Mouse (Mus musculus): ENCODE measurements around the gene Olfr890.
"Not testable (repeated sequence)": the region's sequence is repeated elsewhere in the genome, so short reads cannot be mapped to it uniquely, and the experiment has no call there.

Olfr890 gene

DNA sequence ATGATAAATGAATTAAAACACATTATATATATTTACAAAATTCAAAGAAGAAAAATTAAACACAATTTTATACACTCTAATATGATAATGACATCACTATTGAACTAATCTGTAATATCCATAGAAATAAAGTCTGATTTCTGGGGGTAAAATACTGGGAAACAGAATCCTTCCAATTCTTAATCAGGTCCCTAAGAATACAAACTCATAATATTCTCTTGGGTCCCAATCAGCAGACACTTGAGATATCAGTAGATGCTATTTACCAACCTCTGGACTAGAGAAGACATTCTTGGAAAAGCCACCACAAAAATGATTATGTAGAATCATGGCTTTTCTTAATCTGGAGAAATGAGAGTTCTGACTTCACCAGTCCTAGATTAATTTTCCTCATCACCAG is at the start of gene Olfr890:
Gene Olfr890, plus strand, starts transcription at position 301 of the 400 bp plus-strand sequence.
- DNase-seq (ENCODE audit: low spot score): no peak

- no peak for DNase-seq (ENCODE audit: low spot score)
Observed at GRCm38 (mm10) chr9:38107828-38108227, 34.5 kb upstream of the Olfr890 start, which contains the start of gene Olfr888. Olfr888 (plus strand) TSS chr9:38108128.

GRCm38 (mm10) chr9:38114898-38115297 is 27.4 kb upstream of the Olfr890 start, which contains the start of gene Olfr889:
Olfr889 (plus strand) TSS chr9:38115198.
- no peak for DNase-seq (ENCODE audit: low spot score)

DNA sequence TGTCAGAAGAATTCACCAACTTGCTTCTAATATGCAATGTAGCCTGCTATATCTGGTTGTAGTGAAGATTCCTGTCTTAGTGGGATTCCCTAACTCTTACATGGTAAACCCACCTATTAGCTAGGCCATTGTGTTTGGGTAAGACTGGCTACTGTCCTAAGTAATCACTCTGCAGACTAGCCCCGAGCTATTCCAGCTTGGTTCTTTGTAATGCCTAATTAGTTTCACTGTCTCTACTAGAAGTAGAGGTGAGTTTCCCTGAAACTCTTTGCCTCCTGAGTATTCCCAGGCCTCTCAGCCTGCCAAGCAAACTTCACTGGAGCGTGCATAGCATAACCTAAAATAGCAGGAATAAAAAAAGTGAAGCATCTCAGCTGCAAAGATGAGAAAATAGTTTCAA is 26.0 kb downstream of the Olfr890 start:
- DNase-seq (ENCODE audit: low spot score): not testable (repeated sequence)

- DNase-seq (ENCODE audit: low spot score): no peak
Observed at GRCm38 (mm10) chr9:38180721-38181120, 38.4 kb downstream of the Olfr890 start, which contains the start of gene Olfr891. Olfr891 (minus strand) TSS chr9:38180821.
